In genomic region chr7:135622241-135622640, GRCm38 (mm10) we compare ENCODE assay signal across 27 mouse cellular contexts.
DNase-seq lines count a peak whose midpoint lies in the region; ATAC-seq and TF ChIP-seq lines count a peak whose summit lies in the region.
"Had no signal": no experiment of that assay in that cellular context is flagged by ENCODE, and none has a peak within 500 bp of the region (broad histone marks: within the 10 kb centered on the region; RNA-seq: fewer than 3 reads in every experiment).

No protein-coding gene starts in this region.

- H3K9me3 ChIP-seq in hindbrain, postnatal 0 days (ENCODE audit: low read length) = no peaks in the 10 kb centered on the region
- H3K9me3 ChIP-seq in hindbrain, embryonic 10.5 days = peaks cover 6% of the 10 kb centered on the region; the same call in 1 of the 2 replicates
- H3K9me3 ChIP-seq: limb, embryonic 10.5 days; limb, embryonic 15.5 days had no signal

- H3K27me3 ChIP-seq in hindbrain, postnatal 0 days (ENCODE audit: insufficient read depth, low read length) = no peaks in the 10 kb centered on the region
- H3K27me3 ChIP-seq in hindbrain, embryonic 10.5 days (ENCODE audit: insufficient read depth, poor library complexity, severe bottlenecking) = no peaks in the 10 kb centered on the region
- H3K27me3 ChIP-seq: CH12.LX; limb, embryonic 15.5 days; neural tube, embryonic 13.5 days had no signal

- H3K36me3 ChIP-seq in hindbrain, postnatal 0 days (ENCODE audit: insufficient read depth, low read length) = no peaks in the 10 kb centered on the region
- no peaks in the 10 kb centered on the region for H3K36me3 ChIP-seq in hindbrain, embryonic 10.5 days
- H3K36me3 ChIP-seq: heart, embryonic 12.5 days; limb, embryonic 10.5 days; limb, embryonic 15.5 days; neural tube, embryonic 13.5 days had no signal

- no peak overlapping the region for H3K9ac ChIP-seq in hindbrain, postnatal 0 days (replicated peaks; ENCODE audit: low read length)
- H3K9ac ChIP-seq: heart, embryonic 12.5 days; limb, embryonic 15.5 days; liver, embryonic 14.5 days; lung, embryonic 14.5 days; neural tube, embryonic 13.5 days had no signal

- H3K4me2 ChIP-seq in hindbrain, postnatal 0 days (ENCODE audit: low read depth, low read length) = no peak overlapping the region
- H3K4me2 ChIP-seq: heart, embryonic 12.5 days; limb, embryonic 15.5 days; lung, embryonic 14.5 days; midbrain, embryonic 11.5 days; neural tube, embryonic 13.5 days had no signal

- no peak overlapping the region for H3K4me3 ChIP-seq in hindbrain, postnatal 0 days (ENCODE audit: low read length)
- H3K4me3 ChIP-seq in hindbrain, embryonic 10.5 days = no peak overlapping the region
- H3K4me3 ChIP-seq: erythroblast, embryonic 14.5 days; gastrocnemius, adult 2 months; heart, adult 2 months; heart, embryonic 12.5 days; limb, embryonic 10.5 days; limb, embryonic 15.5 days; myocyte; neural tube, embryonic 13.5 days had no signal

- H3K27ac ChIP-seq in hindbrain, postnatal 0 days = no peak overlapping the region
- H3K27ac ChIP-seq in hindbrain, embryonic 10.5 days = no peak overlapping the region
- H3K27ac ChIP-seq: gastrocnemius, adult 2 months; heart, adult 2 months; kidney, postnatal 0 days; limb, embryonic 10.5 days; limb, embryonic 15.5 days; liver, embryonic 14.5 days; neural tube, embryonic 13.5 days had no signal

- ATAC-seq in hindbrain, postnatal 0 days = peak; percentile 32; the same call in 1 of the 2 replicates
- 0 out of 2 replicates have a peak, but pooled peaks have one; percentile 6 for ATAC-seq in common myeloid progenitor, adult 5-6 weeks (replicated peaks; ENCODE audit: low read depth, poor library complexity, severe bottlenecking)
- ATAC-seq: forebrain, embryonic 16.5 days; intestine, embryonic 16.5 days had no signal

- DNase-seq in cerebellum, adult 11-12 months = peak; percentile 38
- DNase-seq in cerebellum, adult 11 months = no peak
- no peak for DNase-seq in hindbrain, postnatal 0 days (ENCODE audit: low spot score)
- no peak for DNase-seq in hindbrain, embryonic 10.5 days (ENCODE audit: low spot score)
- peak; percentile 47 for DNase-seq in cerebellum, adult 9-11 months
- DNase-seq in urinary bladder, postnatal 25 days (ENCODE audit: low spot score) = no peak
- DNase-seq: adrenal gland, adult 8-10 months; gastrocnemius, adult 2 months; gastrocnemius, postnatal 36 days; heart, adult 2 months; heart, postnatal 4 days; kidney, adult 8-10 months; kidney, postnatal 4 days; lung, embryonic 14.5 days had no signal

- no peak for TF ChIP-seq CTCF in hindbrain, postnatal 0 days (IDR thresholded peaks at IDR 0.05; ENCODE audit: low read depth)

- H3K4me1 ChIP-seq in hindbrain, postnatal 0 days (ENCODE audit: insufficient read depth, low read length) = peaks cover 21% of the 10 kb centered on the region
- 0 out of 2 replicates have a peak, but pooled peaks cover 11% of the 10 kb centered on the region for H3K4me1 ChIP-seq in hindbrain, embryonic 10.5 days (replicated peaks)
- H3K4me1 ChIP-seq: heart, embryonic 12.5 days; limb, embryonic 10.5 days; limb, embryonic 15.5 days had no signal

Comparison
In these comparisons a context has a peak if more than half of its experiments do, and no peak if none do; other contexts are left out.
1. DNase-seq: peak in cerebellum, adult 11-12 months (single experiment) and cerebellum, adult 9-11 months (single experiment); none in cerebellum, adult 11 months (single experiment), hindbrain, postnatal 0 days (single experiment), hindbrain, embryonic 10.5 days (single experiment) and urinary bladder, postnatal 25 days (single experiment).